Mouse (Mus musculus) liver, adult 2 months (tissue): ENCODE data around the gene Gid8. TPM values are rescaled to one million over a fixed set of nuclear protein-coding genes. Genes with fewer than 3 reads are reported as not detected.

Source experiments
- DNase-seq: peaks from one replicate; pipeline ENCODE4 v3.0.0-alpha.2; 2011; ENCODE audit warnings: low read depth, low spot score; ENCODE audit errors: extremely low read depth
- H3K27ac ChIP-seq: fragments of 200-500 bp; replicated peaks from 2 replicates; pipeline ENCODE4 v1.5.1; 2012; ENCODE audit warnings: low read depth, mild to moderate bottlenecking, control low read depth, inconsistent platforms, low read length; ENCODE audit not compliant: insufficient read depth
- H3K27me3 ChIP-seq: fragments of 200-500 bp; 2 replicates; pipeline ENCODE4 v1.6.1; 2012; ENCODE audit warnings: mild to moderate bottlenecking, moderate library complexity, low read length, inconsistent platforms; ENCODE audit not compliant: control insufficient read depth, insufficient read depth
- H3K36me3 ChIP-seq: fragments of 200-500 bp; 2 replicates; pipeline ENCODE4 v1.6.1; 2012; ENCODE audit warnings: low read length, inconsistent platforms; ENCODE audit not compliant: control insufficient read depth, insufficient read depth
- H3K4me1 ChIP-seq: fragments of 200-500 bp; 2 replicates; pipeline ENCODE4 v1.6.1; 2011; ENCODE audit warnings: low read length; ENCODE audit not compliant: control insufficient read depth, insufficient read depth
- H3K4me3 ChIP-seq: fragments of 200-500 bp; 2 replicates; pipeline ENCODE4 v1.5.1; 2011; ENCODE audit warnings: low read depth, mild to moderate bottlenecking, control low read depth, low read length, moderate library complexity; ENCODE audit not compliant: insufficient read depth
- H3K79me2 ChIP-seq: fragments of 200-500 bp; 2 replicates; pipeline ENCODE4 v1.6.1; 2012; ENCODE audit warnings: inconsistent platforms, mild to moderate bottlenecking, low read length, moderate library complexity; ENCODE audit not compliant: control insufficient read depth, insufficient read depth
- H3K9ac ChIP-seq: fragments of 200-500 bp; 2 replicates; pipeline ENCODE4 v1.6.1; 2012; ENCODE audit warnings: low read depth, mild to moderate bottlenecking, control low read depth, inconsistent platforms, low read length
- CTCF ChIP-seq: fragments of 200-500 bp; IDR thresholded peaks from 2 replicates; pipeline ENCODE4 v1.5.1; 2011; ENCODE audit warnings: low read depth, low read length, control low read depth
- POLR2A ChIP-seq: fragments of 200-500 bp; IDR thresholded peaks from 2 replicates; pipeline ENCODE4 v1.6.1; 2011; ENCODE audit warnings: low read length, control low read depth; ENCODE audit not compliant: insufficient read depth; ENCODE audit errors: extremely low read depth
- WGBS: fragments of 180-500 bp; shearing (Covaris S2); methylation state at CpG from one replicate; pipeline ENCODE4 v1.1.7; 2018; 5-methylcytosine and 5-hydroxymethylcytosine counted together
- polyA plus RNA-seq: library from polyadenylated mRNA; depleted of rRNA; stranded (reverse); fragments of >200 nt; gene quantifications from 2 replicates; pipeline ENCODE4 v1.2.3, GENCODE M21; 2012
- total RNA-seq: library from RNA; depleted of rRNA; stranded (reverse); fragments of >200 nt; gene quantifications from 2 replicates; pipeline ENCODE4 v1.2.3, GENCODE M21; 2014

Gene Gid8
- total and polyA plus RNA-seq, 2 experiments: 23.6 to 54.7 TPM

DNA sequence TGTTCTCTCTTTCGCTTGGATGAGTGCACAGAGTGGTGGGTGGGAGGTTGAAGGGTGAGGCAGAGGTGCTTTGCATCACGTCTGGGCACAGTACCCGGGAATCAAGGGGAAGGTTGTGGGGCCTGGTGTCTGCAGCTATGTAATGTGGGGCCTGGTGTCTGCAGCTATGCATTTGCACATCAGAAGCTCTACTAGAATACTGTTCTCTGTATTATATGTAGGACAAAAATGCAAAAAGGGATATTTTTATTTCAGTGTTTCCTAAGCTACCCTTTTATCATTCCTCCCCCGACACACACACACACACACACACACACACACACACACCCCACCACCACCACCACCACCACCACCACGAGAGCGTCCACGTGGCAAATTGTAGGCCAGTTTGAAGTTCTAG is 25.3 kb downstream of the Gid8 start:
- TF ChIP-seq CTCF (no peak), POLR2A (no peak)
- Histone ChIP-seq H3K4me1 (no peaks in the 10 kb centered on the region), H3K4me3 (no peak overlapping the region)

DNA sequence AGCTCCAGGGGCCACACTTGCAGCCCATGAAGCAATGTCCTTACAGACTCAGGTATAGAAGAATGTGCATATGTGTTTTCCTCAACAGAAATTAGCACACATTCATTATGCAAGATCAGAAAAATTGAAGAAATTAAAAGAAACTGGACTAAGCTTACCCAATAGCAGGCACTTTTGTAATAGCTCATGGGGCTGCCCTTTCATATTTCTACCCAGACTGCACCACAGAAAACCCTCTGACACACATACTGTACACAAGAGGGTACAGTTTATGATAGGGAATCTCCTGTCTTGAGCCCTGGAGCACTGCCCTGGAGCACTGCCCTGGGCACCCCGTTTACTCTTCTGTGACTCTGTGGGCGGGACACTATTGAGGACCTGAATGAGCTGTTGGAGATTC is 28.1 kb downstream of the Gid8 start:
- Histone ChIP-seq H3K36me3 (no peaks in the 10 kb centered on the region; the same call in 1 of the 2 replicates), H3K27ac (no peak overlapping the region), H3K9ac (no peak overlapping the region), H3K4me3 (no peak overlapping the region), H3K27me3 (no peaks in the 10 kb centered on the region), H3K79me2 (no peaks in the 10 kb centered on the region), H3K4me1 (no peaks in the 10 kb centered on the region)
- DNase-seq: no peak
- no peak for TF ChIP-seq CTCF
- TF ChIP-seq POLR2A: no peak
- 76% methylated on average over 2 of the region's 2 CpGs for WGBS

More for the DNA sequence above, 25.3 kb downstream of the Gid8 start:
- Histone ChIP-seq H3K9ac (no peak overlapping the region), H3K79me2 (no peaks in the 10 kb centered on the region), H3K36me3 (no peaks in the 10 kb centered on the region; the same call in 1 of the 2 replicates), H3K27me3 (no peaks in the 10 kb centered on the region), H3K27ac (no peak overlapping the region)
- WGBS: 88% methylated on average over 7 of the region's 7 CpGs
- no peak for DNase-seq

DNA sequence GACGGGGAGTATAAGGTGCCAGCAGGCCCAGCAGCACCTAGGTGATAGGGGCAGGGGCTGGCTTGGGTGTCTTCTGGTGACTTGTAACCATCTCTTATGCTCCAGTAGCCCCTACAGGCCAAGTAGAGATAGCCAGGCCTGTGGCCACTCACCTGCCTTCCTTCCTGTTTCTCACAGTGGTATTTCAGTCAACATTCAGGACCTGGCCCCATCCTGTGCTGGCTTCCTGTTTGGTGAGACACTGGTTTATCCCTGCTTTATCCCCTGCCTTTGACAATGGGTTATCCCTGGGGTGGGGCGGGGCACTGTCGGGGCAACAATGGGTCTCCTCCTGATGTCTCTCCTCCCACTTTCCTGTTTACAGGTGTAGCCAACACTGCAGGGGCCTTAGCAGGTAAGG is 30.4 kb downstream of the Gid8 start:
- no peak overlapping the region for H3K27ac ChIP-seq
- H3K79me2 ChIP-seq: no peaks in the 10 kb centered on the region
- no peak overlapping the region for H3K4me3 ChIP-seq
- DNase-seq: no peak
- H3K9ac ChIP-seq: no peak overlapping the region
- 65% methylated on average over 3 of the region's 3 CpGs for WGBS
- no peaks in the 10 kb centered on the region for H3K36me3 ChIP-seq
- H3K27me3 ChIP-seq: no peaks in the 10 kb centered on the region
- TF ChIP-seq CTCF (no peak), POLR2A (no peak)
- H3K4me1 ChIP-seq: no peaks in the 10 kb centered on the region

DNA sequence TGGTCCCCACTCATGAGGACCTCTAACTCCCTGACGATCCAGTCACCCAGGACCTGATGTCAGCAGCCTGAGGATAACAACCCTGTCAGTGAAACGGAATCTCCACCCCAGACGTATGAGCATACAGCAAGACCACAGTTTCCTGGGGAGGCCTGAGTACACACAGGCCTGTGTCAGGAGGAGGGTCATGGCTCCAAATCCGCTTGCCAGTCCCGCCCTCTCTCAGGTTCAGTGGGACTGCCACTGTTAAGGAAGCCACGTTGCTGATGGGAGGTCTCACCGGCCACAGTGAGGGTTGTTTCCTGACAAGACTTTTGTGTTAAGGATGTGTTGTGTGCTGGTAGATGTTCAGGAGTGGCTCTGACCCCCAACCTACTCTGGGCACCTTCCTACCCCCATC is 31.5 kb downstream of the Gid8 start:
- no peak for DNase-seq
- Histone ChIP-seq H3K36me3 (no peaks in the 10 kb centered on the region), H3K4me3 (no peak overlapping the region), H3K4me1 (no peaks in the 10 kb centered on the region), H3K27me3 (no peaks in the 10 kb centered on the region), H3K9ac (no peak overlapping the region), H3K27ac (no peak overlapping the region), H3K79me2 (no peaks in the 10 kb centered on the region)
- no peak for TF ChIP-seq POLR2A
- no peak for TF ChIP-seq CTCF
- WGBS: 82% methylated on average over 7 of the region's 7 CpGs

DNA sequence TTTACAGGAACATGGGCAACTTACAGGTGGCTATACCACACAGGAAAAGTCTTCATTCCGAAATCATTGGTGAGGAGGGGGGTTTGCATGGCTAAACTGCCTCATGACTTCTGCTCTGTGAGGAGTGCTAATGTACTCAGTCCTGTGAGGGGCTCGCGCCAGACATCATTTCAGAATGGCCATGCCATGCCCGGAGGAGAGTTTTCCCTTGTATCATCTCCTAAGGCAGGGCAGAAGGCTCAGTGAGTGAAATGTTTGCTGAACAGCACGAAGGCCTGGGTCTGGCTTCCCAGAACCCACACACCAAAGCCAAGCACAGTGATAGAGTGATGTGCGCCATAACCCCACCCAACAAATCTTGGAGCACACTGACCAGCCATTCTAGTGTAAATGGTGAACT is 32.9 kb downstream of the Gid8 start:
- Histone ChIP-seq H3K27ac (no peak overlapping the region), H3K36me3 (no peaks in the 10 kb centered on the region), H3K4me3 (no peak overlapping the region), H3K79me2 (no peaks in the 10 kb centered on the region), H3K9ac (no peak overlapping the region), H3K4me1 (no peaks in the 10 kb centered on the region), H3K27me3 (no peaks in the 10 kb centered on the region)
- TF ChIP-seq POLR2A (no peak), CTCF (no peak)
- DNase-seq: no peak
- 81% methylated on average over 6 of the region's 6 CpGs for WGBS

DNA sequence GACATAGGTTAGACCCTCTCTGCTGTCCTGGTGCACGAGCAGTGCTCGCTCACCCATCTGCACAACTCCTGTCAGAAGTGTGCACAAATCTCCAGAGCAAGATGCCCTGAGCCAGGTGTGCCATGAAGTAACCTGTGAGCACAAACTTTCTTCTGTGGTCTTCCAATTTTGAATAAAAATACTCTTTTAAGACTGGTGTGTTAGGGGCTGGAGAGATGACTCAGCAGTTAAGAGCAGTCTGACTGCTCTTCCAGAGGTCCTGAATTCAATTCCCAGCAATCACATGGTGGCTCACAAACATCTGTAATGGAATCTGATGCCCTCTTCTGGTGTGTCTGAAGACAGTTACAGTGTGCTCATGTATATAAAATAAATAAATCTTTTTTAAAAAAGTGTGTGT is 33.4 kb downstream of the Gid8 start:
- no peak for DNase-seq
- 89% methylated on average over 2 of the region's 2 CpGs for WGBS
- Histone ChIP-seq H3K9ac (no peak overlapping the region), H3K36me3 (no peaks in the 10 kb centered on the region), H3K27ac (no peak overlapping the region), H3K4me3 (no peak overlapping the region), H3K27me3 (no peaks in the 10 kb centered on the region), H3K4me1 (no peaks in the 10 kb centered on the region), H3K79me2 (no peaks in the 10 kb centered on the region)
- TF ChIP-seq CTCF: no peak
- no peak for TF ChIP-seq POLR2A
